ENCODE assay signal across 18 mouse cellular contexts in genomic region chr16:30435393-30435792, GRCm38 (mm10). TPM values are rescaled to one million over a fixed set of nuclear protein-coding genes. Genes with fewer than 3 reads are reported as not detected.
DNase-seq lines count a peak whose midpoint lies in the region; ATAC-seq and TF ChIP-seq lines count a peak whose summit lies in the region.
"Had no signal": no experiment of that assay in that cellular context is flagged by ENCODE, and none has a peak within 500 bp of the region (broad histone marks: within the 10 kb centered on the region; RNA-seq: fewer than 3 reads in every experiment).

No protein-coding gene starts in this region.

- DNase-seq in kidney, adult 2 months = peak; percentile 24
- peak; percentile 20 for DNase-seq in R1 (ENCODE audit: low read depth, low spot score)
- DNase-seq in mesoderm, embryonic 11.5 days (ENCODE audit: low read depth, low spot score) = peak; percentile 9
- no peak for DNase-seq in layer of hippocampus, adult 11-12 months (ENCODE audit: low spot score)
- DNase-seq: adrenal gland, adult 8-10 months; cerebellum, adult 9-11 months; gastrocnemius, postnatal 10 days; right cerebral cortex, postnatal 14 days; thymus, adult 2 months had no signal

- H3K9me3 ChIP-seq in kidney, embryonic 14.5 days (ENCODE audit: control insufficient read depth, low read length) = no peaks in the 10 kb centered on the region
- no peaks in the 10 kb centered on the region for H3K9me3 ChIP-seq in lung, embryonic 16.5 days (ENCODE audit: control insufficient read depth, low read length)
- H3K9me3 ChIP-seq: forebrain, embryonic 12.5 days; limb, embryonic 13.5 days; midbrain, embryonic 15.5 days; neural tube, embryonic 15.5 days had no signal

- TF ChIP-seq CTCF in kidney, adult 2 months (conservative IDR thresholded peaks at IDR 0.05; ENCODE audit: insufficient read depth, insufficient read length, low read depth, low read length) = no peak

- H3K4me3 ChIP-seq in kidney, adult 2 months (ENCODE audit: insufficient read depth, low read depth, low read length) = no peak overlapping the region
- no peak overlapping the region for H3K4me3 ChIP-seq in kidney, embryonic 14.5 days (ENCODE audit: low read length)
- H3K4me3 ChIP-seq in lung, embryonic 16.5 days (ENCODE audit: low read length) = no peak overlapping the region
- H3K4me3 ChIP-seq: forebrain, embryonic 12.5 days; limb, embryonic 13.5 days; midbrain, embryonic 15.5 days; neural tube, embryonic 15.5 days had no signal

- no peak overlapping the region for H3K9ac ChIP-seq in kidney, embryonic 14.5 days (ENCODE audit: low read depth, low read length)
- no peak overlapping the region for H3K9ac ChIP-seq in lung, embryonic 16.5 days (ENCODE audit: low read length)
- H3K9ac ChIP-seq: forebrain, embryonic 12.5 days; hindbrain, embryonic 14.5 days; limb, embryonic 13.5 days; liver, embryonic 14.5 days; midbrain, embryonic 15.5 days; neural tube, embryonic 15.5 days had no signal

- no peak overlapping the region for H3K27ac ChIP-seq in kidney, adult 2 months (ENCODE audit: insufficient read depth, low read depth, low read length)
- no peak overlapping the region for H3K27ac ChIP-seq in kidney, embryonic 14.5 days (ENCODE audit: low read depth, low read length)
- no peak overlapping the region for H3K27ac ChIP-seq in lung, embryonic 16.5 days (ENCODE audit: low read length)
- H3K27ac ChIP-seq: forebrain, embryonic 12.5 days; hindbrain, embryonic 14.5 days; limb, embryonic 13.5 days; liver, embryonic 14.5 days; midbrain, embryonic 15.5 days; neural tube, embryonic 15.5 days had no signal

- 39% methylated on average over 4 of the region's 4 CpGs for WGBS in kidney, adult 2 months
- WGBS in kidney, embryonic 14.5 days = 69% methylated on average over 4 of the region's 4 CpGs
- WGBS in lung, embryonic 16.5 days = 28% methylated on average over 4 of the region's 4 CpGs

- TF ChIP-seq POLR2A in kidney, adult 2 months (IDR thresholded peaks at IDR 0.05; ENCODE audit: low read depth, low read length) = no peak

- no peaks in the 10 kb centered on the region for H3K4me1 ChIP-seq in kidney, adult 2 months (ENCODE audit: control insufficient read depth, insufficient read depth, low read length)
- no peaks in the 10 kb centered on the region for H3K4me1 ChIP-seq in kidney, embryonic 14.5 days (ENCODE audit: control insufficient read depth, insufficient read depth, low read length)
- no peaks in the 10 kb centered on the region for H3K4me1 ChIP-seq in lung, embryonic 16.5 days (replicated peaks; ENCODE audit: control insufficient read depth, insufficient read depth, low read length)
- H3K4me1 ChIP-seq: forebrain, embryonic 12.5 days; limb, embryonic 13.5 days; midbrain, embryonic 15.5 days; neural tube, embryonic 15.5 days had no signal

- no peak for ATAC-seq in kidney, embryonic 14.5 days (ENCODE audit: low FRiP score, low TSS enrichment)
- ATAC-seq in lung, embryonic 16.5 days (ENCODE audit: low read depth) = peak; percentile 61; the same call in 1 of the 2 replicates
- no peak for ATAC-seq in frontal cortex, adult (ENCODE audit: low TSS enrichment)
- ATAC-seq: midbrain, embryonic 15.5 days had no signal

- no peaks in the 10 kb centered on the region for H3K27me3 ChIP-seq in kidney, adult 2 months (replicated peaks; ENCODE audit: control insufficient read depth, insufficient read depth, low read length)
- H3K27me3 ChIP-seq in kidney, embryonic 14.5 days (ENCODE audit: control insufficient read depth, insufficient read depth, low read length) = no peaks in the 10 kb centered on the region
- no peaks in the 10 kb centered on the region for H3K27me3 ChIP-seq in lung, embryonic 16.5 days (ENCODE audit: control insufficient read depth, insufficient read depth, low read depth, low read length)
- H3K27me3 ChIP-seq: forebrain, embryonic 12.5 days; limb, embryonic 13.5 days; midbrain, embryonic 15.5 days; neural tube, embryonic 15.5 days had no signal

- H3K4me2 ChIP-seq in kidney, embryonic 14.5 days (replicated peaks; ENCODE audit: low read depth, low read length) = no peak overlapping the region
- H3K4me2 ChIP-seq in lung, embryonic 16.5 days (ENCODE audit: low read depth, low read length) = no peak overlapping the region
- H3K4me2 ChIP-seq: forebrain, embryonic 12.5 days; hindbrain, embryonic 14.5 days; limb, embryonic 13.5 days; midbrain, embryonic 15.5 days; neural tube, embryonic 15.5 days had no signal

- H3K36me3 ChIP-seq in kidney, adult 2 months (ENCODE audit: control insufficient read depth, insufficient read depth, low read length) = no peaks in the 10 kb centered on the region
- no peaks in the 10 kb centered on the region for H3K36me3 ChIP-seq in kidney, embryonic 14.5 days (ENCODE audit: control insufficient read depth, insufficient read depth, low read length)
- no peaks in the 10 kb centered on the region for H3K36me3 ChIP-seq in lung, embryonic 16.5 days (ENCODE audit: control insufficient read depth, insufficient read depth, low read length)
- H3K36me3 ChIP-seq: forebrain, embryonic 12.5 days; limb, embryonic 13.5 days; midbrain, embryonic 15.5 days; neural tube, embryonic 15.5 days had no signal

RNA-seq across cellular contexts. Expression of gene Atp13a3, which starts 29.6 kb away (rescaled TPM):
- 23.5 and 25.4 TPM in 2 replicates for polyA plus RNA-seq in kidney, adult 2 months (2012; rRNA removed)
- polyA plus RNA-seq in kidney, embryonic 14.5 days (2014; fragmentation: Nextera tagmentation; extraction: Ambion mirVana) = 13.5 and 20.2 TPM in 2 replicates
- polyA plus RNA-seq in lung, embryonic 16.5 days (2015; fragmentation: Nextera tagmentation; extraction: Ambion mirVana) = 12.0 and 12.5 TPM in 2 replicates
